Comparison of ENCODE assay signal across 8 mouse cellular contexts in the genomic region with DNA sequence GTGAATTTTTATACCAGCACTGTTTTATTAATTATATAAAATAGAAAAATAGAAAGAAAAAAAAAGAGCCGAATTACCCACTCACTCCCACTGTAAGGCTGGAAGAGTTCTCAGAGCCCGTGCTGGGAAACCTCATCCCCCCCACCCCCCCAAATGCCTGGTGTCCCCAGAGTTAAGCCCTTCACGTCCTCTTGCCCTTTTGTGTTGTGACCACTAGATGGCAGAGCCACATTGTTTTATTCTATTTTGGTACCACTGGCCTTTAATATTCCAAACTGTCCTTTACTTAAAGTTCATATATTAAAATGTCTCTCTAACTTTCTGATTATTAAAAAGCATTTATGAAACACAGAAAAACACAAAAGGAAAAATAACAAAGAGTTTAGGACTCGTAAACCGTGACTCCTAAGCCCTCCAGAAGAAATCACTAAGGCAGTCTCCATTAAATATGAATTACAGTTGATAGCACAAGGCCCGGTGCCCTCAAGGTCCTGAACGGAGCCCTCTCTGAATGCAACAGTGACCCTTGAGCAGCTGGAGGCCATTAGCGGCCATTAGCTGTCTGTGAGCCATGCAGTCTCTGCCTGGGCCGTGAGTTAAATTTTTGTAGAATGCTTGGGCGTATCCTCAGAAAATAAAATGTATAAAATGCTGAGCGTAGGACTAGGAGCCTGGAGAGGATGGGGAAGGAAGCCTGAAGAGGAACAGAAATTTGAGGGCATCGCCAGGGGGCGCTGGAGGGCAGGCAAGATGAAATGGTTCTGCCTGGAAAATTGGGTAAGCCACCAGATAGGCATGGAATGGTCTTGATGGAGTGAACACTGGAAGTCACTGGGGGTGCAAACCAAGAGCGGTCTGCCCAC. TPM values are rescaled to one million over a fixed set of nuclear protein-coding genes. Genes with fewer than 3 reads are reported as not detected.
DNase-seq lines count a peak whose midpoint lies in the region; ATAC-seq lines count a peak whose summit lies in the region.

No protein-coding gene starts in this region.

- peaks cover 15% of the 10 kb centered on the region for H3K4me1 ChIP-seq in hindbrain, embryonic 16.5 days (ENCODE audit: control insufficient read depth, insufficient read depth, low read depth, low read length)

- WGBS in hindbrain, embryonic 16.5 days, result 32% methylated on average over 14 of the region's 14 CpGs

- DNase-seq in R1 (ENCODE audit: low read depth, low spot score), result peak; percentile 75
- DNase-seq in cerebellum, adult 9-11 months, result peak; percentile 73
- DNase-seq in frontal cortex, adult 2 months (ENCODE audit: extremely low spot score in 1 of 2, low spot score in 1 of 2), result peak; percentile 84 to 99
- peak; percentile 84 for DNase-seq in left cerebral cortex, adult 11 months (ENCODE audit: low spot score)
- peak; percentile 82 to 87 for DNase-seq in lung, postnatal 4 days
- DNase-seq in right cerebral cortex, adult 2 months (ENCODE audit: low spot score in 2 of 2), result peak; percentile 97 to 98
- peak; percentile 73 for DNase-seq in urinary bladder, adult 2 months (ENCODE audit: low spot score)

- no peaks in the 10 kb centered on the region for H3K36me3 ChIP-seq in hindbrain, embryonic 16.5 days (ENCODE audit: control insufficient read depth, insufficient read depth, low read length)

- no peak overlapping the region for H3K9ac ChIP-seq in hindbrain, embryonic 16.5 days (ENCODE audit: low read depth, low read length)

- ATAC-seq in hindbrain, embryonic 16.5 days, result peak; percentile 57

- no peaks in the 10 kb centered on the region for H3K27me3 ChIP-seq in hindbrain, embryonic 16.5 days (replicated peaks; ENCODE audit: control insufficient read depth, insufficient read depth, low read length)

- no peak overlapping the region for H3K4me2 ChIP-seq in hindbrain, embryonic 16.5 days (ENCODE audit: low read length)

- H3K9me3 ChIP-seq in hindbrain, embryonic 16.5 days (ENCODE audit: control insufficient read depth, low read length), result no peaks in the 10 kb centered on the region

- no peak overlapping the region for H3K27ac ChIP-seq in hindbrain, embryonic 16.5 days (ENCODE audit: low read depth, low read length)

- no peak overlapping the region for H3K4me3 ChIP-seq in hindbrain, embryonic 16.5 days (ENCODE audit: low read length)

RNA-seq across cellular contexts. Expression of gene Casp7, which starts 25.8 kb away (rescaled TPM):
- polyA plus RNA-seq in frontal cortex, adult 2 months (2012; rRNA removed), result 5.1 and 5.3 TPM in 2 replicates
- polyA plus RNA-seq in hindbrain, embryonic 16.5 days (2015; fragmentation: Nextera tagmentation; extraction: Ambion mirVana), result 24.5 and 25.5 TPM in 2 replicates
- polyA plus RNA-seq in urinary bladder, adult 2 months (2012; rRNA removed), result 14.4 and 16.7 TPM in 2 replicates

RNA-seq across cellular contexts. Expression of gene Nrap, which starts 32.9 kb away (rescaled TPM):
- 0.46 and 0.58 TPM in 2 replicates for polyA plus RNA-seq in frontal cortex, adult 2 months (2012; rRNA removed)
- 0.24 and 0.79 TPM in 2 replicates for polyA plus RNA-seq in hindbrain, embryonic 16.5 days (2015; fragmentation: Nextera tagmentation; extraction: Ambion mirVana)
- polyA plus RNA-seq in urinary bladder, adult 2 months (2012; rRNA removed), result 0.11 and 0.16 TPM in 2 replicates

RNA-seq across cellular contexts. Expression of gene Plekhs1, which starts 38.7 kb away (rescaled TPM):
- 0.44 and 0.67 TPM in 2 replicates for polyA plus RNA-seq in frontal cortex, adult 2 months (2012; rRNA removed)
- polyA plus RNA-seq in hindbrain, embryonic 16.5 days (2015; fragmentation: Nextera tagmentation; extraction: Ambion mirVana), result 0.22 and 0.25 TPM in 2 replicates
- polyA plus RNA-seq in urinary bladder, adult 2 months (2012; rRNA removed), result 1.1 and 1.4 TPM in 2 replicates
